Comparison of ENCODE assay signal across 25 mouse cellular contexts in genomic region chr8:86833937-86834336, GRCm38 (mm10). TPM values are rescaled to one million over a fixed set of nuclear protein-coding genes. Genes with fewer than 3 reads are reported as not detected.
A peak's percentile ranks its signal among the peaks of the same experiment; 100 is the strongest.
DNase-seq lines count a peak whose midpoint lies in the region; ATAC-seq and TF ChIP-seq lines count a peak whose summit lies in the region.
"Had no signal": no experiment of that assay in that cellular context is flagged by ENCODE, and none has a peak within 500 bp of the region (broad histone marks: within the 10 kb centered on the region; RNA-seq: fewer than 3 reads in every experiment).

No protein-coding gene starts in this region.

- H3K4me3 ChIP-seq in heart, embryonic 12.5 days: no peak overlapping the region
- no peak overlapping the region for H3K4me3 ChIP-seq in liver, embryonic 14.5 days (ENCODE audit: insufficient read depth in 1 of 2, low read depth in 2 of 2, low read length in 2 of 2)
- H3K4me3 ChIP-seq in stomach, postnatal 0 days (ENCODE audit: low read depth, low read length): no peak overlapping the region
- H3K4me3 ChIP-seq: embryonic facial prominence, embryonic 12.5 days; embryonic facial prominence, embryonic 15.5 days; gastrocnemius, adult 2 months; heart, embryonic 15.5 days; hindbrain, embryonic 12.5 days; hindbrain, embryonic 15.5 days had no signal

- H3K36me3 ChIP-seq in heart, embryonic 12.5 days: peaks cover 9% of the 10 kb centered on the region
- no peaks in the 10 kb centered on the region for H3K36me3 ChIP-seq in liver, embryonic 14.5 days (replicated peaks; ENCODE audit: control insufficient read depth, insufficient read depth, low read depth)
- H3K36me3 ChIP-seq in stomach, postnatal 0 days (ENCODE audit: control insufficient read depth, insufficient read depth, low read length): no peaks in the 10 kb centered on the region
- H3K36me3 ChIP-seq: embryonic facial prominence, embryonic 12.5 days; heart, embryonic 15.5 days; hindbrain, embryonic 12.5 days; hindbrain, embryonic 15.5 days had no signal

- no peak overlapping the region for H3K9ac ChIP-seq in heart, embryonic 12.5 days
- H3K9ac ChIP-seq in liver, embryonic 14.5 days (replicated peaks): no peak overlapping the region
- H3K9ac ChIP-seq in stomach, postnatal 0 days (ENCODE audit: low read length): no peak overlapping the region
- H3K9ac ChIP-seq: embryonic facial prominence, embryonic 12.5 days; embryonic facial prominence, embryonic 15.5 days; forebrain, postnatal 0 days; heart, embryonic 15.5 days; hindbrain, embryonic 12.5 days; hindbrain, embryonic 15.5 days had no signal

- WGBS in heart, embryonic 12.5 days: 88% methylated on average over 1 of the region's 1 CpGs
- 58% methylated on average over 1 of the region's 1 CpGs for WGBS in liver, embryonic 14.5 days (ENCODE audit: insufficient replicate concordance)
- WGBS in stomach, postnatal 0 days: 94% methylated on average over 1 of the region's 1 CpGs

- H3K4me1 ChIP-seq in heart, embryonic 12.5 days (replicated peaks): peaks cover 20% of the 10 kb centered on the region
- H3K4me1 ChIP-seq in liver, embryonic 14.5 days (replicated peaks; ENCODE audit: control insufficient read depth in 2 of 2, insufficient read depth in 2 of 2, low read length in 1 of 2): no peaks in the 10 kb centered on the region
- no peaks in the 10 kb centered on the region for H3K4me1 ChIP-seq in stomach, postnatal 0 days (replicated peaks; ENCODE audit: control insufficient read depth, insufficient read depth)
- H3K4me1 ChIP-seq: embryonic facial prominence, embryonic 12.5 days; embryonic facial prominence, embryonic 15.5 days; hindbrain, embryonic 12.5 days; hindbrain, embryonic 15.5 days had no signal

- TF ChIP-seq EP300 in liver, embryonic 14.5 days (IDR thresholded peaks at IDR 0.05; ENCODE audit: low read depth): no peak
- TF ChIP-seq EP300 in stomach, postnatal 0 days (optimal IDR thresholded peaks at IDR 0.05): no peak

- 0 out of 2 replicates have a peak, but pooled peaks cover 2% of the 10 kb centered on the region for H3K9me3 ChIP-seq in heart, embryonic 12.5 days (replicated peaks)
- H3K9me3 ChIP-seq in liver, embryonic 14.5 days (ENCODE audit: control insufficient read depth, low read length): no peaks in the 10 kb centered on the region
- H3K9me3 ChIP-seq in stomach, postnatal 0 days (ENCODE audit: control insufficient read depth, low read length): no peaks in the 10 kb centered on the region
- H3K9me3 ChIP-seq: embryonic facial prominence, embryonic 12.5 days; embryonic facial prominence, embryonic 15.5 days; heart, embryonic 15.5 days; hindbrain, embryonic 12.5 days; hindbrain, embryonic 15.5 days had no signal

- TF ChIP-seq CTCF in liver, embryonic 14.5 days (IDR thresholded peaks at IDR 0.05; ENCODE audit: low read depth): no peak
- no peak for TF ChIP-seq CTCF in stomach, postnatal 0 days (IDR thresholded peaks at IDR 0.05; ENCODE audit: low read depth)

- intact Hi-C loops in heart, postnatal 14 days (cut with DNase I): no loop called here

- no peak for DNase-seq in heart, postnatal 14 days
- no peak for DNase-seq in liver, embryonic 14.5 days (ENCODE audit: low read depth in 3 of 3, low spot score in 3 of 3)
- DNase-seq in liver: no peak
- DNase-seq in stomach, postnatal 0 days (ENCODE audit: low spot score): no peak
- no peak for DNase-seq in cerebellum, adult 9-11 months
- DNase-seq: adrenal gland, postnatal 10 days; adrenal gland, postnatal 36 days; cerebellum, adult 18-20 months; cerebellum, adult 9-10 months; cerebellum, postnatal 25 days; forebrain, postnatal 0 days; gastrocnemius, adult 2 months; gastrocnemius, postnatal 14 days; heart, adult 18-20 months; heart, postnatal 10 days had no signal

- H3K4me2 ChIP-seq in heart, embryonic 12.5 days: no peak overlapping the region
- no peak overlapping the region for H3K4me2 ChIP-seq in liver, embryonic 14.5 days (ENCODE audit: low read depth)
- H3K4me2 ChIP-seq in stomach, postnatal 0 days (replicated peaks; ENCODE audit: low read depth): no peak overlapping the region
- H3K4me2 ChIP-seq: embryonic facial prominence, embryonic 12.5 days; embryonic facial prominence, embryonic 15.5 days; heart, embryonic 11.5 days; heart, embryonic 15.5 days; hindbrain, embryonic 12.5 days; hindbrain, embryonic 15.5 days had no signal

- 0 out of 2 replicates have a peak overlapping the region, but pooled peaks have one; percentile 34 for H3K27ac ChIP-seq in heart, embryonic 12.5 days (ENCODE audit: poor library complexity, severe bottlenecking)
- no peak overlapping the region for H3K27ac ChIP-seq in liver, embryonic 14.5 days
- no peak overlapping the region for H3K27ac ChIP-seq in stomach, postnatal 0 days (replicated peaks)
- H3K27ac ChIP-seq: embryonic facial prominence, embryonic 12.5 days; embryonic facial prominence, embryonic 15.5 days; gastrocnemius, adult 2 months; heart, embryonic 15.5 days; hindbrain, embryonic 12.5 days; hindbrain, embryonic 15.5 days had no signal

- no peaks in the 10 kb centered on the region for H3K27me3 ChIP-seq in heart, embryonic 12.5 days (replicated peaks)
- H3K27me3 ChIP-seq in liver, embryonic 14.5 days (ENCODE audit: control insufficient read depth, insufficient read depth, low read length): no peaks in the 10 kb centered on the region
- no peaks in the 10 kb centered on the region for H3K27me3 ChIP-seq in stomach, postnatal 0 days (ENCODE audit: control insufficient read depth, insufficient read depth, low read length)
- H3K27me3 ChIP-seq: embryonic facial prominence, embryonic 12.5 days; embryonic facial prominence, embryonic 15.5 days; heart, embryonic 15.5 days; hindbrain, embryonic 12.5 days; hindbrain, embryonic 15.5 days had no signal

- ATAC-seq in heart, embryonic 12.5 days (ENCODE audit: insufficient number of reproducible peaks, low FRiP score): no peak
- ATAC-seq in liver, embryonic 14.5 days (ENCODE audit: insufficient read depth): peak; percentile 45; the same call in 1 of the 2 replicates
- ATAC-seq in stomach, postnatal 0 days (ENCODE audit: low FRiP score, low TSS enrichment): peak; percentile 58; the same call in 1 of the 2 replicates
- ATAC-seq: activated CD4-positive, CD25-positive, alpha-beta regulatory T cell, adult 4 months; CD4-positive, CD25-positive, alpha-beta regulatory T cell, adult 4 months; forebrain, embryonic 14.5 days; forebrain, postnatal 0 days had no signal

RNA-seq across cellular contexts. Expression of gene N4bp1, which starts 51.1 kb away (rescaled TPM):
- polyA plus RNA-seq in heart, embryonic 12.5 days (2016; fragmentation: Nextera tagmentation; extraction: Ambion mirVana): 8.5 and 9.7 TPM in 2 replicates
- total RNA-seq in heart, postnatal 14 days (2021): 10 to 100 TPM; 17.1 to 18.0 TPM
- 2.7 and 3.1 TPM in 2 replicates for polyA plus RNA-seq in liver, embryonic 14.5 days (2012; rRNA removed)
- 2.1 and 2.8 TPM in 2 replicates for polyA plus RNA-seq in liver, embryonic 14.5 days (2014; fragmentation: Nextera tagmentation; extraction: Ambion mirVana)
- 6.5 and 6.6 TPM in 2 replicates for polyA plus RNA-seq in stomach, postnatal 0 days (2015; fragmentation: Nextera tagmentation; extraction: Ambion mirVana)
